Mouse (Mus musculus) spleen, postnatal 36 days (tissue): Measurements from ENCODE around the gene Ccdc73.
"Not testable (repeated sequence)": the region's sequence is repeated elsewhere in the genome, so short reads cannot be mapped to it uniquely, and the experiment has no call there.

ENCODE experiments used
- DNase-seq, 2 experiments: peaks; one replicate each; pipeline ENCODE4 v3.0.0; 2022; ENCODE audit warnings: low spot score in 2 of 2, mixed read lengths in 1 of 2

Gene Ccdc73

GRCm38 (mm10) chr2:104869101-104869500, 1.5 kb downstream of the Ccdc73 start:
- no peak for DNase-seq

GRCm38 (mm10) chr2:104878794-104879193, 11.2 kb downstream of the Ccdc73 start:
- DNase-seq: no peak

DNA sequence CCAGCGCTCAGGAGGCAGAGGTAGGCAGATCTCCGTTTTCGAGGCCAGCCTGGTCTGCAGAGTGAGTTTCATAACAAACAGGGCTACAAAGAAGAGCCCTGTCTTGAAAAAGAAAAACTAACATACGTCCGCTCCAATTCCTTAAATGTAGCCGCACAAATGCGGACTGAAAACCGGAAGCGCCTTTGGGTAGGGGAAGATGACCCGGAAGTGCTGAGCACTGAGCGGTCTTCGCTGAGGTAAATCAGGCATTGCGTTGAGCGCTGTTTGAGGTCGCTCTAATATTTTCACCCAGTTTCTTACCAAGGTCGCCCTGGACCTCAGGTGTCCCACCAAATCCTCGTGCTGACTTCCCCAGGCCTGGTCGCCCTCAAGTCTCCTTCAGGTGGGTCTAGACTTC, 18.5 kb downstream of the Ccdc73 start:
- DNase-seq: no peak

GRCm38 (mm10) chr2:104887331-104887730, 19.7 kb downstream of the Ccdc73 start:
- not testable (repeated sequence) for DNase-seq

GRCm38 (mm10) chr2:104887882-104888566, 20.4 kb downstream of the Ccdc73 start:
- DNase-seq: peak; percentile 46 to 54

DNA sequence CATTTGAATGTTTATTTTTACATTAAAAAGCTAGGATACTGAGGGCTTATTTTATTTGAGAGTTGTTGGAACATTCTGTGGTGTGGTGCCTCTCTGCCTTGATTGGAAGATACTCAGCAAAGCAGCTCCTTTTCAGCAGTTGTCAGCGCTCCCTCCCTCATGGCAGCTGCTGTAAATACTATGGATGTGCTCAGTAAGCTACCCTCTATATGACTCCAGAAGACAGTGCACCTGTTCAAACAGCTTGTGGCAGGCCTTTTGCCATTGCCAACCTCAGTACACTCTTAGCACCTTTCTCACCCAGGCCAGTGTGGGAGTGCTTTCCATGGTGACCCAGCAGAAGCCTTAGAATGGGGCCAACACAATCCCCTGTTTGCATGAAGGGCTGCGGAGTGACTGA, 32.4 kb downstream of the Ccdc73 start:
- DNase-seq: no peak

DNA sequence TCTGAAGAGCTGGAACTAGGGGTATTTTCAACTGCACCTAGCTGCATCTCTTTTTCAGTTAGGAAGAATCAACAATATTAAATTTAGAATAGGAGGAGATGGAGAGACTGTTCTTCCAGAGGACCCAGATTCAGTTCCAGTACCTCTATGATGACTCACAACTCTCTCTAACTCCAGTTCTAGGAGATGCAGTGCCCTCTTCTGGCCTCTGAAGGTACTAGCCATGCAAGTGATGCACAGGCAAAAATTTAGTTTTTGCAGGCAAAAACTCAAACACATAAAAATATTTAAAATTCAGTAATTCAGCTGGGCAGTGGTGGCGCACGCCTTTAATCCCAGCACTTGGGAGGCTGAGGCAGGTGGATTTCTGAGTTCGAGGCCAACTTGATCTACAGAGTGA, 48.1 kb downstream of the Ccdc73 start:
- no peak for DNase-seq

- DNase-seq: no peak
These were observed 96.9 kb downstream of the Ccdc73 start for GRCm38 (mm10) chr2:104964492-104964891.

DNA sequence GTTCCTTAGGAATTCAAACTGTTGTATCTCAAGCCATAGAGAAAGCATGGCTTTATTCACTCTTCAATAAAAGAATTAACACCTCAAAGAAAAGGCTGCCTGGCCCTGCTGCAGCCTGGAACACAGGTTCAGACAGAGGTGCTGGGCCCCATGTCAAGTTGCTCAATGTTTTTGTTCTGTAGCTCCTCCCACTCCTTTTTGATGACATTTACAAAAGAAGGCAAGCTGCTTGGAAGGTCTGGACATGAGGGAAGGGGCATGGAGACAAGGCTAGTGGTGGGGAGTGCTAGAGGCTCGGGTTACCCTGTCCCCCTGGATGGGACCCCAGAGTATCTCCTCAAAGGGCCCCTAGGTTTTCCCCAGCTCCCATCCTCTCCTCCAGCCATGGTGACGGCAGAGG, 114.1 kb downstream of the Ccdc73 start:
- DNase-seq: no peak

DNA sequence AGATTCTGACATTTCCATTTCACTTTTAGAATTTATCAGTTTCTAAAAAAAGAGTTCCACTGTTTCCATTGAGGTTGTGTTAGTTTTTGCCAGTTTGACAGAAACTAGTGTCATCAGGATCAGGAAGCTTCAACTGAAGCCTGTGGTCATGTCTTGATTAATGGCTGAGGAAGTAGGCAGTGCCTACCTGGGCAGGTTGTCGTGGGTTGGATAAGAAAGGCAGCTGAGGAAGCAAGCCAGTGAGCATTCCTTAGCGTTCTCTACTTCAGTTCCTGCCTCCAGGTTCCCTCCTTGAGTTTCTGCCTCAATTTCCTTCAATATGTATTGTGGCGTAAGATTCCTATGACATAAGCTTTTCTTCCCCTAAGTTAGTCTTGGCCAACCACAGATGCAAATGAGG, 118.2 kb downstream of the Ccdc73 start:
- DNase-seq: no peak

DNA sequence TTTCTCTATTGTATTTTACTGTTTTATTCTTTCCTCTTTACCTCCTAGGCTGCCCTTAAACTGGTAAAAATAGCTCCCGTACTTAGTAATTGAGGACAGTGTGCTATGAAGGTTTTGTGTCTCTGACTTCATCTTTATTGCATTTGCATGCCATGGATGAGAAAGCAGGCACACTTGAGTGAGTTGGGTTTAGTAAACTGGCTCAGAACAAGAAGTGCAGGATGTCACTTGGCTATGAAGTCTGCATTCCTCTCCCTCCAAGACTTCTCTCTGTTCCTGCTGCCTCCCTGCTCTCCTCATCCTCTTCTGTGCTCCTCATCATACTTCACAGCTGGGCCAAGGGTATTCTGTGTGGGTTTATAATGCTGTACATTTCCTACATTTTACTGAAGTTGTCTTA, 121.4 kb downstream of the Ccdc73 start:
- no peak for DNase-seq

DNA sequence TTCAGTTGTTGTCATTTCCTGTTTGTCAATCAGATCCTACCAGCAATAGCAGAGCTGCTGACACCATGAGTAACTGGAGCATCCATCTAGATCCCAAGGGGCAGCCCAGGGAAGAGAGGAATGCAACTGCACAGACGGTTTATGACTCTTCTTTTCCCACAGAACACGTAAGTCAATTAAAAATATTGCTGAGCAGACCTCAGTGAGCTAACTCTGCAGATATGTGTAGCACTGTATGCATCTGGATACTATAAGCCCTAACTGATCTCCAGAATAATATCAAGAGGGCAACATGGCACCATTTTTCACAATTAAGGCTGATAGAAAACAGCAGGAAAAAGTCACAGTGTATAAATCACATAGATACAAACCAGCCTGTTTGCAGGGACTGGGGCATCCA, 126.8 kb downstream of the Ccdc73 start:
- no peak for DNase-seq

DNA sequence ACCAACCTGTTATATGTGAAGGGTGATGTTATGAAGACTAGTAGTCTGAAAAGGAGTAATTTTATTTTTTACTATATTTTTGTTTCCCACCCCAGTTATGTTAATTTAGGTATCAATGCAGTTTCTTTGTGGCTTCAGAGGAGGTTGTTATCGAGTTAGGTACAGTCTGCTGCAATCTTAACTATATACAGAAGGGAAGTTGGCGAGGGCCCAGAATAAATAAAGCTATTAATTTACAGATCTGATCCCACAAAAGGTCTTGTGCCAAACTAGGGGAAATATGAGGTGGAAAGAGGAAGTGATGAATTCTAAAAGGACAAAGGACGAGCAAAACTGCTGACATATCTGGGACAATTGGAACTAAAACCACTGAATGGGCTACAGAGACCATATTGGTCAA, 128.6 kb downstream of the Ccdc73 start:
- DNase-seq: no peak

- no peak for DNase-seq
These were observed 139.6 kb downstream of the Ccdc73 start for GRCm38 (mm10) chr2:105007236-105007635.

- no peak for DNase-seq
These were observed 148.8 kb downstream of the Ccdc73 start for GRCm38 (mm10) chr2:105016192-105016966.

- DNase-seq: peak; percentile 93 to 94
These were observed 149.3 kb downstream of the Ccdc73 start, which contains the start of gene Eif3m for GRCm38 (mm10) chr2:105016967-105017287. Eif3m (minus strand) TSS chr2:105017080.

DNA sequence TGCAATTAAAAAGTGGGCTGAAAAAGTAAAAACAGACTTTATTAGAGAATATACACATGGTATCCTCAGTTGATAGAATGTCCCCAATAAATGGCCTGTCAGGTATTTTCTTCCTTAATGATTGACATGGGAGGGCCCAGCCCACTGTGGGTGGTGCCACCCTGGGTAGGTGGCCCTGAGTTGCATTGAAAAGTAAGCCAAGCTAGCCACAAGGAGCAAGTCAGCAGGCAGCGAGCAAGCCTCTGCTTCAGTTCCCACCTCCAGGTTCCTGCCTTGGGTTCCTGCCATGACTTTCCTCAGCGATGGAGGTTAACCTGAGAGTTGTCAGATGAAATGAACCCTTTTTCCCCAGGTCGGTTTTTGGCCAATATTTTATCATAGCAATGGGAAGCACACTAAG, 150.2 kb downstream of the Ccdc73 start:
- DNase-seq: peak in 1 of 2 experiments; percentile 21

GRCm38 (mm10) chr2:105019457-105019856, 151.9 kb downstream of the Ccdc73 start:
- DNase-seq: no peak

DNA sequence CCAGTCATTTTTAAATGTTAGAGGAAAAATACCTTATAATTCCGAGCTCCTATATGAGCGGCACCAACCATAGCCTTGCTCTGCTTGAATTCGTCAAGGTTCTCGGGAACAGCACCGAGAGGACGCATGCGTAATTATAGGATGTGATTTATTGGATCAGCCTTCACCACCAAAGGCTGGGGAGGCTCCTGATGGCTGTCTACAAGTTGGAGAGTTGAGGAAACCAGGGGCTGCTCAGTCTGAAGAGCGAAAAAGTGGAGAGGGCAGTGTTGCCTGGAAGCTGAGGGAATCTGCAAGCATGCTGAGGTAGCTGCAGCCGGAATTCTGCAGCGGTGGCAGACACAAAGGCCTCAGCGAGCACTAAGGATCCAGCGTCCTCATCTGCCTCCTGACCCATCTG, 153.7 kb downstream of the Ccdc73 start:
- DNase-seq: no peak

- DNase-seq: peak; percentile 23 to 46
These were observed 154.2 kb downstream of the Ccdc73 start for GRCm38 (mm10) chr2:105021836-105022235.

GRCm38 (mm10) chr2:105023031-105023615, 155.5 kb downstream of the Ccdc73 start:
- peak in 1 of 2 experiments; percentile 24 for DNase-seq

- no peak for DNase-seq
These were observed 156.2 kb downstream of the Ccdc73 start for GRCm38 (mm10) chr2:105023815-105024214.

DNA sequence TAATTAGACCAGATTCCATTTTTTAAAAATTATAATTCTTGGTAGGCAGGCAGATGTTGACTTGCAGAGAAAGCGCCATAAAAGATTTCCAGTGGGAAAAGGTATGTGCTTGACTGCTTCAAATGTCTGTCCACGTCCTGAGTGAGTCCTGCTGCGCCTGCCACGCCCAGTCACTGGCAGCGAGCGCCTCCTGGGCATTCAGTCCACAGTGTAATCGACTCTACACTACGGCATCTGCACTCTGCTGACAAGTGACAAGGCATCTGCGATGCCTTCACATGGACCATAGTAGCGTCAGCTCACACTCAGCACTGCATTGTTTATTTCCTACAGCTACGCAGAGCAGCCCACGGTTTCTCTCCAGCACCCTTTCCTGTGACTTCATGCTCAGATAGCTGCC, 158.0 kb downstream of the Ccdc73 start:
- peak in 1 of 2 experiments; percentile 57 for DNase-seq
